ENCODE assay signal across 11 mouse cellular contexts in genomic region chr5:115168641-115169415, GRCm38 (mm10). TPM values are rescaled to one million over a fixed set of nuclear protein-coding genes. Genes with fewer than 3 reads are reported as not detected.
DNase-seq lines count a peak whose midpoint lies in the region; ATAC-seq and TF ChIP-seq lines count a peak whose summit lies in the region.
"Had no signal": no experiment of that assay in that cellular context is flagged by ENCODE, and none has a peak within 500 bp of the region (broad histone marks: within the 10 kb centered on the region; RNA-seq: fewer than 3 reads in every experiment).

No protein-coding gene starts in this region.

- ATAC-seq in heart, embryonic 14.5 days (ENCODE audit: insufficient number of reproducible peaks, insufficient read depth, low FRiP score, low read depth): no peak
- ATAC-seq in lung, embryonic 14.5 days (ENCODE audit: insufficient read depth): peak; percentile 53
- ATAC-seq in embryonic facial prominence, embryonic 11.5 days (replicated peaks; ENCODE audit: insufficient number of reproducible peaks, low FRiP score, low TSS enrichment, low read depth): no peak
- no peak for ATAC-seq in limb, embryonic 12.5 days (ENCODE audit: insufficient number of reproducible peaks, insufficient read depth, low FRiP score, low TSS enrichment, low read depth)

- no peaks in the 10 kb centered on the region for H3K36me3 ChIP-seq in heart, embryonic 14.5 days (ENCODE audit: control insufficient read depth, insufficient read depth, low read length)
- H3K36me3 ChIP-seq in lung, embryonic 14.5 days (ENCODE audit: insufficient read depth): no peaks in the 10 kb centered on the region
- H3K36me3 ChIP-seq in embryonic facial prominence, embryonic 11.5 days (replicated peaks; ENCODE audit: control insufficient read depth, insufficient read depth, low read depth, low read length): no peaks in the 10 kb centered on the region
- H3K36me3 ChIP-seq in limb, embryonic 12.5 days: no peaks in the 10 kb centered on the region

- H3K4me3 ChIP-seq in heart, embryonic 14.5 days (ENCODE audit: control insufficient read depth in 1 of 2, insufficient read depth in 1 of 2, low read depth in 1 of 2, low read length in 2 of 2): no peak overlapping the region
- no peak overlapping the region; the same call in 1 of the 2 replicates for H3K4me3 ChIP-seq in lung, embryonic 14.5 days (ENCODE audit: low read depth, low read length)
- H3K4me3 ChIP-seq in embryonic facial prominence, embryonic 11.5 days (ENCODE audit: low read depth, low read length): no peak overlapping the region
- H3K4me3 ChIP-seq in limb, embryonic 12.5 days (replicated peaks): no peak overlapping the region

- WGBS in heart, embryonic 14.5 days: 43% methylated on average over 25 of the region's 27 CpGs
- 32% methylated on average over 27 of the region's 27 CpGs for WGBS in lung, embryonic 14.5 days
- WGBS in embryonic facial prominence, embryonic 11.5 days: 38% methylated on average over 27 of the region's 27 CpGs
- 27% methylated on average over 27 of the region's 27 CpGs for WGBS in limb, embryonic 12.5 days

- intact Hi-C loops in heart, postnatal 36 days (cut with DNase I): loop anchor here (2.0 to 5.0 kb wide), 2 partner anchors 16 to 192 kb away; no protein-coding TSS in a partner anchor

- no peaks in the 10 kb centered on the region for H3K27me3 ChIP-seq in heart, embryonic 14.5 days (ENCODE audit: control insufficient read depth, insufficient read depth, low read length)
- no peaks in the 10 kb centered on the region for H3K27me3 ChIP-seq in lung, embryonic 14.5 days (ENCODE audit: insufficient read depth, low read length)
- H3K27me3 ChIP-seq in embryonic facial prominence, embryonic 11.5 days (ENCODE audit: control insufficient read depth, insufficient read depth, low read length): no peaks in the 10 kb centered on the region
- H3K27me3 ChIP-seq in limb, embryonic 12.5 days: no peaks in the 10 kb centered on the region

- DNase-seq in heart, postnatal 36 days: no peak
- peak; percentile 62 for DNase-seq in lung, embryonic 14.5 days
- no peak for DNase-seq in lung, postnatal 25 days (ENCODE audit: low spot score)
- no peak for DNase-seq in embryonic facial prominence, embryonic 11.5 days (ENCODE audit: low spot score)
- no peak for DNase-seq in spleen, postnatal 10 days (ENCODE audit: low spot score in 2 of 2)
- no peak for DNase-seq in embryo, embryonic 10.5 days (ENCODE audit: low spot score)
- DNase-seq: cerebellum, adult 9-10 months; lung, adult 2 months had no signal

- TF ChIP-seq CTCF in lung, embryonic 14.5 days (IDR thresholded peaks at IDR 0.05; ENCODE audit: low read depth): no peak

- peak overlapping the region; percentile 6; the same call in 1 of the 2 replicates for H3K4me2 ChIP-seq in heart, embryonic 14.5 days (ENCODE audit: low read length)
- peak overlapping the region; percentile 38; the same call in 1 of the 2 replicates for H3K4me2 ChIP-seq in lung, embryonic 14.5 days
- no peak overlapping the region for H3K4me2 ChIP-seq in embryonic facial prominence, embryonic 11.5 days (ENCODE audit: low read depth, low read length)
- peak overlapping the region; percentile 39 for H3K4me2 ChIP-seq in limb, embryonic 12.5 days

- H3K27ac ChIP-seq in heart, embryonic 14.5 days (replicated peaks in 1 of 2; ENCODE audit: control insufficient read depth in 1 of 2, insufficient read depth in 1 of 2, low read depth in 2 of 2, low read length in 2 of 2): no peak overlapping the region
- H3K27ac ChIP-seq in lung, embryonic 14.5 days (ENCODE audit: low read depth): peak overlapping the region; percentile 63; the same call in 1 of the 2 replicates
- H3K27ac ChIP-seq in embryonic facial prominence, embryonic 11.5 days (replicated peaks; ENCODE audit: low read depth, low read length): no peak overlapping the region
- H3K27ac ChIP-seq in limb, embryonic 12.5 days: no peak overlapping the region

- peak overlapping the region; percentile 25; the same call in 1 of the 2 replicates for H3K9ac ChIP-seq in heart, embryonic 14.5 days (ENCODE audit: low read length)
- no peak overlapping the region; the same call in 1 of the 2 replicates for H3K9ac ChIP-seq in lung, embryonic 14.5 days
- peak overlapping the region; percentile 25; the same call in 1 of the 2 replicates for H3K9ac ChIP-seq in embryonic facial prominence, embryonic 11.5 days (replicated peaks; ENCODE audit: low read length)
- H3K9ac ChIP-seq in limb, embryonic 12.5 days (replicated peaks): peak overlapping the region; percentile 37; the same call in 1 of the 2 replicates

- no peaks in the 10 kb centered on the region for H3K9me3 ChIP-seq in heart, embryonic 14.5 days (ENCODE audit: control insufficient read depth, low read length)
- no peaks in the 10 kb centered on the region for H3K9me3 ChIP-seq in lung, embryonic 14.5 days (ENCODE audit: low read depth, low read length)
- H3K9me3 ChIP-seq in embryonic facial prominence, embryonic 11.5 days (replicated peaks; ENCODE audit: control insufficient read depth, low read length): no peaks in the 10 kb centered on the region
- 0 out of 2 replicates have a peak, but pooled peaks cover 2% of the 10 kb centered on the region for H3K9me3 ChIP-seq in limb, embryonic 12.5 days

- H3K4me1 ChIP-seq in heart, embryonic 14.5 days (ENCODE audit: control insufficient read depth in 2 of 2, insufficient read depth in 2 of 2, low read length in 2 of 2): peaks cover 11 to 18% of the 10 kb centered on the region in 2 experiments
- peaks cover 13% of the 10 kb centered on the region for H3K4me1 ChIP-seq in lung, embryonic 14.5 days (ENCODE audit: insufficient read depth)
- no peaks in the 10 kb centered on the region for H3K4me1 ChIP-seq in embryonic facial prominence, embryonic 11.5 days (ENCODE audit: control insufficient read depth, insufficient read depth, low read length)
- peaks cover 15% of the 10 kb centered on the region for H3K4me1 ChIP-seq in limb, embryonic 12.5 days (replicated peaks)

RNA-seq across cellular contexts. Expression of gene Mlec, which starts 10.8 kb away (rescaled TPM):
- polyA plus RNA-seq in heart, embryonic 14.5 days (2014; fragmentation: Nextera tagmentation; extraction: Ambion mirVana): 53.6 and 57.8 TPM in 2 replicates
- 10 to 100 TPM; 73.4 to 93.0 TPM for total RNA-seq in heart, postnatal 36 days (2021)
- polyA plus RNA-seq in lung, embryonic 14.5 days (2014; fragmentation: Nextera tagmentation; extraction: Ambion mirVana): 72.4 and 81.1 TPM in 2 replicates
- polyA plus RNA-seq in embryonic facial prominence, embryonic 11.5 days (2014; fragmentation: Nextera tagmentation; extraction: Ambion mirVana): 36.6 and 37.5 TPM in 2 replicates
- 76.6 and 89.6 TPM in 2 replicates for polyA plus RNA-seq in limb, embryonic 12.5 days (2016; fragmentation: Nextera tagmentation; extraction: Ambion mirVana)

RNA-seq across cellular contexts. Expression of gene Cabp1, which starts 25.4 kb away (rescaled TPM):
- polyA plus RNA-seq in heart, embryonic 14.5 days (2014; fragmentation: Nextera tagmentation; extraction: Ambion mirVana): 0.77 and 0.98 TPM in 2 replicates
- 1 to 10 TPM; 1.8 to 3.2 TPM for total RNA-seq in heart, postnatal 36 days (2021)
- polyA plus RNA-seq in lung, embryonic 14.5 days (2014; fragmentation: Nextera tagmentation; extraction: Ambion mirVana): 2.4 and 2.6 TPM in 2 replicates
- polyA plus RNA-seq in embryonic facial prominence, embryonic 11.5 days (2014; fragmentation: Nextera tagmentation; extraction: Ambion mirVana): 2.4 and 2.7 TPM in 2 replicates
- 1.1 and 1.3 TPM in 2 replicates for polyA plus RNA-seq in limb, embryonic 12.5 days (2016; fragmentation: Nextera tagmentation; extraction: Ambion mirVana)
- total RNA-seq: monocyte, adult 5-6 weeks had no signal

RNA-seq across cellular contexts. Expression of gene Unc119b, which starts 34.1 kb away (rescaled TPM):
- polyA plus RNA-seq in heart, embryonic 14.5 days (2014; fragmentation: Nextera tagmentation; extraction: Ambion mirVana): 17.5 and 20.5 TPM in 2 replicates
- 10 to 100 TPM; 17.7 to 21.3 TPM for total RNA-seq in heart, postnatal 36 days (2021)
- 41.9 and 45.4 TPM in 2 replicates for polyA plus RNA-seq in lung, embryonic 14.5 days (2014; fragmentation: Nextera tagmentation; extraction: Ambion mirVana)
- 49.6 and 53.0 TPM in 2 replicates for polyA plus RNA-seq in embryonic facial prominence, embryonic 11.5 days (2014; fragmentation: Nextera tagmentation; extraction: Ambion mirVana)
- 61.7 and 62.6 TPM in 2 replicates for polyA plus RNA-seq in limb, embryonic 12.5 days (2016; fragmentation: Nextera tagmentation; extraction: Ambion mirVana)

RNA-seq across cellular contexts. Expression of gene Acads, which starts 49.7 kb away (rescaled TPM):
- polyA plus RNA-seq in heart, embryonic 14.5 days (2014; fragmentation: Nextera tagmentation; extraction: Ambion mirVana): 58.9 and 89.5 TPM in 2 replicates
- total RNA-seq in heart, postnatal 36 days (2021): 100 to 1,000 TPM; 203 to 239 TPM
- polyA plus RNA-seq in lung, embryonic 14.5 days (2014; fragmentation: Nextera tagmentation; extraction: Ambion mirVana): 43.8 and 46.9 TPM in 2 replicates
- 27.7 and 31.8 TPM in 2 replicates for polyA plus RNA-seq in embryonic facial prominence, embryonic 11.5 days (2014; fragmentation: Nextera tagmentation; extraction: Ambion mirVana)
- polyA plus RNA-seq in limb, embryonic 12.5 days (2016; fragmentation: Nextera tagmentation; extraction: Ambion mirVana): 65.2 and 69.5 TPM in 2 replicates
